Mouse (Mus musculus) limb, embryonic 15.5 days (tissue): ENCODE results near the gene Slc4a4. TPM values are rescaled to one million over a fixed set of nuclear protein-coding genes. Genes with fewer than 3 reads are reported as not detected.
"Not testable (repeated sequence)": the region's sequence is repeated elsewhere in the genome, so short reads cannot be mapped to it uniquely, and the experiment has no call there.

Experiments
- ATAC-seq: fragments of 200-750 bp; cut with Nextera tagmentation; 2 replicates; pipeline ENCODE4 v1.8.0; 2017; ENCODE audit warnings: low read depth, moderate TSS enrichment; ENCODE audit not compliant: insufficient number of reproducible peaks, low FRiP score, low TSS enrichment
- H3K27ac ChIP-seq: fragments of 300-500 bp; sonication (generic); 2 replicates; pipeline ENCODE4 v1.5.1; 2015; ENCODE audit warnings: moderate library complexity, mild to moderate bottlenecking, inconsistent platforms
- H3K27me3 ChIP-seq: fragments of 300-500 bp; sonication (generic); 2 replicates; pipeline ENCODE4 v1.6.1; 2015; ENCODE audit warnings: inconsistent platforms
- H3K36me3 ChIP-seq: fragments of 300-500 bp; sonication (generic); 2 replicates; pipeline ENCODE4 v1.6.1; 2015; ENCODE audit warnings: inconsistent platforms
- H3K4me1 ChIP-seq: fragments of 300-500 bp; sonication (generic); 2 replicates; pipeline ENCODE4 v1.6.1; 2015; ENCODE audit warnings: inconsistent platforms
- H3K4me2 ChIP-seq: fragments of 300-500 bp; sonication (generic); 2 replicates; pipeline ENCODE4 v1.6.1; 2015; ENCODE audit warnings: mild to moderate bottlenecking, inconsistent platforms
- H3K4me3 ChIP-seq: fragments of 300-500 bp; sonication (generic); 2 replicates; pipeline ENCODE4 v1.5.1; 2015; ENCODE audit warnings: mild to moderate bottlenecking, inconsistent platforms
- H3K9ac ChIP-seq: fragments of 300-500 bp; sonication (generic); 2 replicates; pipeline ENCODE4 v1.6.1; 2015; ENCODE audit warnings: inconsistent platforms
- H3K9me3 ChIP-seq: fragments of 300-500 bp; sonication (generic); 2 replicates; pipeline ENCODE4 v1.6.1; 2016; ENCODE audit warnings: inconsistent platforms
- WGBS: fragments of 180-500 bp; shearing (Covaris S2); methylation state at CpG from one replicate; pipeline ENCODE4 v1.1.7; 2015; 5-methylcytosine and 5-hydroxymethylcytosine counted together
- polyA plus RNA-seq: library from polyadenylated mRNA; unstranded; fragments of >200 nt; fragmentation: Nextera tagmentation; extraction: Ambion mirVana; gene quantifications from 2 replicates; pipeline ENCODE4 v1.2.1, GENCODE M21; 2015

The Slc4a4 gene
- polyA plus RNA-seq, 1 experiment from 2014 or later: 2.0 TPM

DNA sequence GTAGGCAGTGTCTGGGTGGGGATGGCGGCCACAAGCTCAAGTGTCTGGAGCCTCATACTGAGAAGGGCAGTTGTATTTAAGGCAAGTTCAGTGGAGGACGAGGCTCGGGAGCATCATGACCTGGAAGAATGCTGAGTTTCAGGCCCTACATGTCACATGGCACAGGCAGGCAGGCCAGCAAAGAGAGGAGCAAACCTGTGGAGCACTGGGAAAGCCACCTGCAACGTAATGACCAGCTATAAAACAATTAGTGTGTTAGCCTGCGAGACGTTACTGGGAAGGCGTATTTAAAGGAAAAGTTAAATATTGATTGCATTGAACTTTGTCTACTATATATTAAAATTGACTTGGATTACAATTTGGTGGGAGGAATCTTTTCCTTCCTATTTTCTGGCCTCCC, 97.0 kb downstream of the Slc4a4 start:
- Histone ChIP-seq H3K27me3 (no peaks in the 10 kb centered on the region), H3K4me2 (no peak overlapping the region), H3K27ac (no peak overlapping the region), H3K36me3 (no peaks in the 10 kb centered on the region), H3K4me1 (no peaks in the 10 kb centered on the region), H3K9ac (no peak overlapping the region), H3K4me3 (no peak overlapping the region), H3K9me3 (no peaks in the 10 kb centered on the region)
- WGBS: 59% methylated on average over 7 of the region's 7 CpGs
- ATAC-seq: no peak

DNA sequence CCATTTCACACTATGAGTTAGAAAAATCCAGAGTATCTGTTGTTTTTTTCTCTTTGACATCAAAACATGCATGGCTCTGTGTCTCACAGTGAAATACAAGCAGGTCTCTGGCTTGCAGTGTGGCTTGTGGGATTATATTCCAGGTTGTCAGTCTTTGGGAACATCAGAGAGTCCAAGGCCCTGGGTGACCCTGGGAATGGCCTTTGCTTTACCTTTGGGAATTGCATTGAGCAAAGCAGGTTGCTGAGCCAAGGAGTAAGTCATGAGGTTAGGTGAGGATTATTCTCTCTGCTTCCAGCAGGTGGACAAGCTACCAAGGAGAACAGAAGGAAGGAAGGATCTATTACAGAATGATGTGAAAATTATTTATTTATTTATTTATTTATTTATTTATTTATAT, 102.4 kb downstream of the Slc4a4 start:
- Histone ChIP-seq H3K27me3 (no peaks in the 10 kb centered on the region), H3K36me3 (no peaks in the 10 kb centered on the region), H3K4me3 (no peak overlapping the region), H3K27ac (no peak overlapping the region), H3K9ac (no peak overlapping the region), H3K4me2 (no peak overlapping the region), H3K4me1 (no peaks in the 10 kb centered on the region), H3K9me3 (no peaks in the 10 kb centered on the region)
- ATAC-seq: no peak

DNA sequence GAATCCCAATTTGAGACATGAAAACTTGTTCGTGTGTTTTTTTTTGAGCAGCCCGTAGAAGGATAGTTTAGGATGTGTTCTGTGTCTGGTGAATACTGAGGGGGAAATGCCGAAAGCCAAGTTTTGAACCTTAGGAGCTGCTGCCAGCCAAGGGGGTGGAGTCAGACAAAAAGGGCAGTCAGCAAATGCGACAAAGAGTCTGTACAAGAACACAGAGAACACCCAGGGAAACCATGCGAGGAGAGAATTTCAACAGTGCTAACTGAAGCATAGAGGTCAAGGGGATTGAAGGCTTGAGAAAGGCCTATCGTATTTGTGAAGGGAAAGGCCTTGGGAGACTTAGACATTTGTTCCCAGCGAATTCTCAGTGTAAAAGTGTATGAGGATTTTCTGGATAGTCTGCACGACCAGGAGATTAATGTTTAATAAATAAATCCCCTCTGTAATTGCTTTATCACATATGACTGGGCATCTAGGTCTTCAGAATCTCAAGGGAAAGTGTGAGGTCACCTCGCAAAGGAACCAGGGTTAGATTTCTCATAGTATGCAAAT, 103.7 kb downstream of the Slc4a4 start:
- Histone ChIP-seq H3K9ac (no peak overlapping the region), H3K4me2 (no peak overlapping the region), H3K27me3 (no peaks in the 10 kb centered on the region), H3K27ac (no peak overlapping the region), H3K4me3 (no peak overlapping the region), H3K9me3 (no peaks in the 10 kb centered on the region), H3K4me1 (no peaks in the 10 kb centered on the region), H3K36me3 (no peaks in the 10 kb centered on the region)
- WGBS: 85% methylated on average over 9 of the region's 9 CpGs
- no peak for ATAC-seq

DNA sequence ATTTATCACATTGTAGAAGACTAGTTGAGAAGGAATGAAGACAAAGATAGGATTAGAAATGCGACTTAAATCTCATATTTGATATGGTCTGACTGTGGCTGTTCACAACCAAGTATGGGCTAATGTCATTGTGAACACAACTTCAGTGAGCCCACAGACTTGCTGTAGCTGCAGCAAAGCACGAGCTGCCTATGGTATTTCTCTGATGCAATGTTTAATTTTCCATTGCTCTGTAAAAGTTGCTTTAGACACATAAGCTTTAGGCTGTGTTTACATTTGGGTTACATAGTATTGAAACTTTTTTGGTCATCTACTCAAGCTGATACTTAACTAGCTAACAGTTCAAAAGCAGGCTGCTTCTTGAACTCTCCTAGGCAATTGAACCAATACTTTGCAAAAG, 104.7 kb downstream of the Slc4a4 start:
- H3K4me3 ChIP-seq, H3K27me3 ChIP-seq: not testable (repeated sequence)

GRCm38 (mm10) chr5:88994533-88994932, 107.9 kb downstream of the Slc4a4 start:
- Histone ChIP-seq H3K4me3 (no peak overlapping the region), H3K4me1 (no peaks in the 10 kb centered on the region), H3K36me3 (no peaks in the 10 kb centered on the region), H3K27ac (no peak overlapping the region), H3K9me3 (no peaks in the 10 kb centered on the region), H3K4me2 (no peak overlapping the region), H3K9ac (no peak overlapping the region), H3K27me3 (no peaks in the 10 kb centered on the region)
- WGBS: 89% methylated on average over 5 of the region's 5 CpGs
- 0 out of 2 replicates have a peak, but pooled peaks have one; percentile 48 for ATAC-seq

More for the DNA sequence above, 104.7 kb downstream of the Slc4a4 start:
- WGBS: 71% methylated on average over 2 of the region's 2 CpGs
- not testable (repeated sequence) for H3K9ac ChIP-seq, H3K9me3 ChIP-seq, H3K4me2 ChIP-seq, ATAC-seq, H3K27ac ChIP-seq, H3K4me1 ChIP-seq, H3K36me3 ChIP-seq

- ATAC-seq: no peak
- no peak overlapping the region for H3K4me3 ChIP-seq
- no peaks in the 10 kb centered on the region for H3K9me3 ChIP-seq
- no peak overlapping the region for H3K9ac ChIP-seq
- no peaks in the 10 kb centered on the region for H3K27me3 ChIP-seq
- H3K27ac ChIP-seq: no peak overlapping the region
- WGBS: 92% methylated on average over 8 of the region's 8 CpGs
- H3K36me3 ChIP-seq: no peaks in the 10 kb centered on the region
- H3K4me1 ChIP-seq: no peaks in the 10 kb centered on the region
- H3K4me2 ChIP-seq: no peak overlapping the region
Observed at GRCm38 (mm10) chr5:88996246-88996645, 109.6 kb downstream of the Slc4a4 start.

DNA sequence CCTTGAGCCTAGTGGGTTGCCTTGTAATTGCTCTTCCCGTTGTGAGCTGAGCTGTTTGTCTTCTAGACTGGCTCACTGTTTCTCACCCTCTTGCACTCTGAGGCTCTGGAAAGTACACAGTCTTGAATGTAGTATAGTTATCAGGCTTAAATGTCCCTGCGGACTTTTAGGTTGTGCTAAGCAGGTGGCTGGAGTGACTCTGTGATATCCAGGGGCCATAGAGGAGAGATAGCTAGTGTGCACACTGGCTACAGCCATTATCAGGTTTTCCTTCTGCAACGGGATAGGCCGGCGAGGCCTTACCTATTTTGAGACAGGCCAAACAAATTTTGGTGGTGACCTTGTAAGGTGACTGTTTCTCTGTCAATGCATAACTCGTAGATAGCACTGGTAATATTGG, 110.7 kb downstream of the Slc4a4 start:
- no peaks in the 10 kb centered on the region for H3K27me3 ChIP-seq
- H3K4me1 ChIP-seq: no peaks in the 10 kb centered on the region
- ATAC-seq: no peak
- H3K9me3 ChIP-seq: no peaks in the 10 kb centered on the region
- no peak overlapping the region for H3K9ac ChIP-seq
- 95% methylated on average over 6 of the region's 6 CpGs for WGBS
- H3K4me2 ChIP-seq: no peak overlapping the region
- no peak overlapping the region for H3K27ac ChIP-seq
- no peak overlapping the region for H3K4me3 ChIP-seq
- H3K36me3 ChIP-seq: no peaks in the 10 kb centered on the region

- no peaks in the 10 kb centered on the region for H3K4me1 ChIP-seq
- no peaks in the 10 kb centered on the region for H3K36me3 ChIP-seq
- H3K27me3 ChIP-seq: no peaks in the 10 kb centered on the region
- H3K9ac ChIP-seq: no peak overlapping the region
- H3K4me3 ChIP-seq: no peak overlapping the region
- WGBS: 74% methylated on average over 6 of the region's 6 CpGs
- H3K9me3 ChIP-seq: no peaks in the 10 kb centered on the region
- no peak overlapping the region for H3K27ac ChIP-seq
- no peak for ATAC-seq
- H3K4me2 ChIP-seq: no peak overlapping the region
Observed at GRCm38 (mm10) chr5:88999793-89000192, 113.2 kb downstream of the Slc4a4 start.

DNA sequence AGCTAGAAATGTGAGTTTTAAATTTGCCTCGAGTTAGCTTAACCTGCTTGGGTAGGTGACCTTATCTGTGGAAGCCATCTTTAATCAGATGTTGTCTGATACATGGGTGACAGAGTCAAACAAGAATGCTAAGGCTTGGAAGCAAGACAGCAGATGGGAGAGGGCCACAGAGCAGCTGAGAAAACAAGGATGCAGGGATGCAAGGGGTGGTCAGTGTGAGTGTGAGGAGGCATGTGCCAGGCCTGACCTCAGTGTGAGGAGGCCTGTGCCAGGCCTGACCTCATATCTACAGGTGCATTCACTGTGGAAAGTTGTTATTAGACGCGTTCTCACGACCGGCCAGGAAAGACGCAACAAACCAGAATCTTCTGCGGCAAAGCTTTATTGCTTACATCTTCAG, 114.0 kb downstream of the Slc4a4 start:
- Histone ChIP-seq H3K9me3 (no peaks in the 10 kb centered on the region), H3K27ac (no peak overlapping the region), H3K4me1 (no peaks in the 10 kb centered on the region), H3K27me3 (no peaks in the 10 kb centered on the region), H3K4me2 (no peak overlapping the region), H3K36me3 (no peaks in the 10 kb centered on the region), H3K9ac (no peak overlapping the region), H3K4me3 (no peak overlapping the region)
- ATAC-seq: no peak
- 97% methylated on average over 7 of the region's 7 CpGs for WGBS

DNA sequence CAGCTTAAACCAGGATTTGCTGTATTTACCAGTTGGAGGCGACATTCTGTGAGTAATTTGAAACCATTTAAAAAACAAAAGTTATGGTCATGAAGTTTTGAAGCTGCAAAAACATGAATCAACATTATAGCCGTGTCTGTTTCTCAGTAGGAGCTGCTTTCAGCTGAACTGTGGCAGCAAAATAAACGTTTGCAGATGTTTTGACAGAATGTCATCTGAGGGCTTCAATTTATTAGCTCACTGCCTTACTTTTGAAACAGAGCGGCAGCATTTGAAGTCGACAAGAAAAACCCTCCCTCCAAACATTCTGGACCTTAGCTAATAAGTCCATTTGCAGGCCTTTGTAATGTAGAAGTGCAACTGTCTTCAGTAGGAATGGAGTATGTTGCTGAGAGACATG, 123.5 kb downstream of the Slc4a4 start:
- no peak overlapping the region for H3K4me3 ChIP-seq
- no peaks in the 10 kb centered on the region for H3K9me3 ChIP-seq
- no peaks in the 10 kb centered on the region for H3K27me3 ChIP-seq
- no peak overlapping the region for H3K27ac ChIP-seq
- no peak overlapping the region for H3K4me2 ChIP-seq
- no peak overlapping the region for H3K9ac ChIP-seq
- H3K36me3 ChIP-seq: no peaks in the 10 kb centered on the region
- ATAC-seq: no peak
- no peaks in the 10 kb centered on the region for H3K4me1 ChIP-seq
- 18% methylated on average over 5 of the region's 5 CpGs for WGBS

DNA sequence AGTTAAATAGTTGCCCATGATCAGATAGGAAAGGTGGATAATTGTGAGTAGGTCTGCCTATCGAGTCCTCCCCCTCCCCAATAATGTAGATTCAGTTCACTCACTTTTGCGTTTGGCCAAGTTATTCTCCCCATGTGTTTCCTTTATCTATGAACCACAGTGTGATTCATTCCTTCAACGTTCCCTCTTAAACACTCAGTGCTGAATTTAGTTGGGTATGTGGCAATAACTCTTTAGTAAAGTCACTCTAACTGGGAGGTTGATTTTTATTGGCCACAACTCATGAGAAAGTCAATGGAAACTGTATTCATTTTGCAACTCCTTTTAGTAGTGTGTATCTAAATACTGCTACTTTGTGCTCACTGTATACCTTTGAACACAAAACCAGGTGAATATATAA, 125.8 kb downstream of the Slc4a4 start:
- ATAC-seq: no peak
- H3K4me3 ChIP-seq: no peak overlapping the region
- H3K27me3 ChIP-seq: no peaks in the 10 kb centered on the region
- H3K4me2 ChIP-seq: no peak overlapping the region
- no peaks in the 10 kb centered on the region for H3K4me1 ChIP-seq
- H3K9me3 ChIP-seq: no peaks in the 10 kb centered on the region
- 78% methylated on average over 3 of the region's 3 CpGs for WGBS
- H3K36me3 ChIP-seq: no peaks in the 10 kb centered on the region
- no peak overlapping the region for H3K9ac ChIP-seq
- H3K27ac ChIP-seq: no peak overlapping the region

DNA sequence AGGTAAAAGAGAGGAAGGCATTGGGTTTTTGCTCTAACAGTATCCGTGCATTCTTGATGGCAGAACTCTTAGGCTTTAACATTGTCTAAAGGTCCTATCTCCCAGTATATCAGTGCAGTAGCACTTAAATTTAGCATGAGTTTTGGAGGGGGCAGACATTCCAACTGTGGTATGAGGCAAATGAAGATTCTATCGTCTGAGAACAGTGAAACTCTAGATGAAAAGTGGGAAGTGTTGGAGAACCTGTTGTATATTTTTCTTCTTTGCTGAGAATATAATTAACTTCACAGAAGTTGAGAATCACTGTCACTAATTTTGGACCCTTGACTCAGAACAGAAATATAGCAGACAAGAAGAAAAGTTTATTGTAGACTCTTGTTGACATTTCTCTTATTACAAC, 128.2 kb downstream of the Slc4a4 start:
- no peak overlapping the region for H3K9ac ChIP-seq
- no peaks in the 10 kb centered on the region for H3K4me1 ChIP-seq
- 76% methylated on average over 2 of the region's 2 CpGs for WGBS

DNA sequence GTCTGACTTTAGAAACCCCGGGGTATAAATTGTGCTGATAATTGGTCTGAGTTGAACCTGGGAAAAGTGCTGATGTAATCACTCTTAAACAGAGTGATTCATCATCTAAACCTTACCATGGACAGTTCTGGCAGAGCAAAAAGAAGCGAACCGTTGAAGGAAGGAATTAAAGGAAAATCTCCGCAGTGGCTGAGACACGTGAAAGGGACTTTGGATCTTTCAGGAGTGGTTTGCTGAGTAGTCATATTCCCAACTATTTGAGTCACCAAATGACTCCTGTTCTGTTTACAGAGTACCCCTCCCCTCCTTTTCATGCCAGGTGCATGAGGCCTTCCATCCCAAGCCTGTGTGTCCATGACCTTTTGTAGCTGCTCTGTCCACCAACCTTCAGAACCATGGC, 129.3 kb downstream of the Slc4a4 start:
- ATAC-seq: no peak
- Histone ChIP-seq H3K4me1 (no peaks in the 10 kb centered on the region), H3K4me3 (no peak overlapping the region), H3K27ac (no peak overlapping the region), H3K36me3 (no peaks in the 10 kb centered on the region), H3K4me2 (no peak overlapping the region), H3K27me3 (no peaks in the 10 kb centered on the region), H3K9me3 (no peaks in the 10 kb centered on the region), H3K9ac (no peak overlapping the region)
- WGBS: 74% methylated on average over 5 of the region's 5 CpGs

More for the DNA sequence above, 128.2 kb downstream of the Slc4a4 start:
- H3K27me3 ChIP-seq: no peaks in the 10 kb centered on the region
- H3K27ac ChIP-seq: no peak overlapping the region
- no peak overlapping the region for H3K4me2 ChIP-seq
- H3K4me3 ChIP-seq: no peak overlapping the region
- no peak for ATAC-seq
- no peaks in the 10 kb centered on the region for H3K36me3 ChIP-seq
- H3K9me3 ChIP-seq: no peaks in the 10 kb centered on the region
